ENCODE assay signal across 25 mouse cellular contexts in genomic region chr17:71081986-71082385, GRCm38 (mm10).
DNase-seq lines count a peak whose midpoint lies in the region; ATAC-seq and TF ChIP-seq lines count a peak whose summit lies in the region.
"Had no signal": no experiment of that assay in that cellular context is flagged by ENCODE, and none has a peak within 500 bp of the region (broad histone marks: within the 10 kb centered on the region; RNA-seq: fewer than 3 reads in every experiment).

No protein-coding gene starts in this region.

- peak; percentile 96 for DNase-seq in heart, adult 11 months
- DNase-seq in heart, embryonic 10.5 days (ENCODE audit: low spot score): no peak
- DNase-seq in liver, postnatal 0 days: no peak
- no peak for DNase-seq in layer of hippocampus, postnatal 14 days (ENCODE audit: low spot score in 2 of 2)
- no peak for DNase-seq in urinary bladder, postnatal 25 days (ENCODE audit: low spot score)
- DNase-seq: adrenal gland, postnatal 25 days; cerebellum, adult 11-12 months; cerebellum, postnatal 10 days; forebrain, postnatal 0 days; gastrocnemius, postnatal 36 days; kidney, postnatal 10 days; left cerebral cortex, postnatal 4 days; lung, adult 18-20 months; right cerebral cortex, postnatal 14 days; spleen, adult 18-20 months; thymus, postnatal 14 days had no signal

- no peak overlapping the region for H3K4me2 ChIP-seq in liver, postnatal 0 days (ENCODE audit: low read depth, low read length)
- H3K4me2 ChIP-seq in liver, embryonic 12.5 days: no peak overlapping the region
- H3K4me2 ChIP-seq: embryonic facial prominence, embryonic 12.5 days; heart, embryonic 11.5 days; limb, embryonic 15.5 days had no signal

- peak; percentile 23; the same call in 1 of the 2 replicates for ATAC-seq in liver, postnatal 0 days
- ATAC-seq in liver, embryonic 12.5 days: no peak
- peak; percentile 46 for ATAC-seq in granulocyte monocyte progenitor cell, adult 5-6 weeks (replicated peaks; ENCODE audit: poor library complexity, severe bottlenecking)
- ATAC-seq: forebrain, postnatal 0 days; hindbrain, embryonic 16.5 days; intestine, postnatal 0 days had no signal

- no peak overlapping the region for H3K9ac ChIP-seq in liver, postnatal 0 days (replicated peaks)
- H3K9ac ChIP-seq in liver, embryonic 12.5 days: no peak overlapping the region
- H3K9ac ChIP-seq: embryonic facial prominence, embryonic 12.5 days; forebrain, postnatal 0 days; limb, embryonic 15.5 days had no signal

- H3K4me3 ChIP-seq in heart, embryonic 10.5 days: no peak overlapping the region
- H3K4me3 ChIP-seq in liver, postnatal 0 days (ENCODE audit: low read depth, low read length): no peak overlapping the region
- H3K4me3 ChIP-seq in liver, embryonic 12.5 days: no peak overlapping the region
- H3K4me3 ChIP-seq: embryonic facial prominence, embryonic 12.5 days; hindbrain, embryonic 10.5 days; limb, embryonic 15.5 days; midbrain, embryonic 10.5 days had no signal

- H3K27ac ChIP-seq in heart, embryonic 10.5 days: no peak overlapping the region
- H3K27ac ChIP-seq in liver, postnatal 0 days (ENCODE audit: low read depth): no peak overlapping the region
- no peak overlapping the region for H3K27ac ChIP-seq in liver, embryonic 12.5 days
- H3K27ac ChIP-seq: embryonic facial prominence, embryonic 12.5 days; hindbrain, embryonic 10.5 days; limb, embryonic 15.5 days; midbrain, embryonic 10.5 days had no signal

- TF ChIP-seq EP300 in liver, postnatal 0 days (IDR thresholded peaks at IDR 0.05; ENCODE audit: low read depth): no peak

- H3K27me3 ChIP-seq in heart, embryonic 10.5 days (ENCODE audit: insufficient read depth, poor library complexity, severe bottlenecking): no peaks in the 10 kb centered on the region
- no peaks in the 10 kb centered on the region for H3K27me3 ChIP-seq in liver, postnatal 0 days (ENCODE audit: insufficient read depth, low read length)
- no peaks in the 10 kb centered on the region for H3K27me3 ChIP-seq in liver, embryonic 12.5 days (replicated peaks)
- H3K27me3 ChIP-seq: embryonic facial prominence, embryonic 12.5 days; limb, embryonic 15.5 days had no signal

- no peak for TF ChIP-seq CTCF in liver, postnatal 0 days (IDR thresholded peaks at IDR 0.05; ENCODE audit: low read depth)

- peaks cover 72% of the 10 kb centered on the region for H3K36me3 ChIP-seq in heart, embryonic 10.5 days
- H3K36me3 ChIP-seq in liver, postnatal 0 days (replicated peaks; ENCODE audit: insufficient read depth, low read length): no peaks in the 10 kb centered on the region
- no peaks in the 10 kb centered on the region for H3K36me3 ChIP-seq in liver, embryonic 12.5 days
- H3K36me3 ChIP-seq: embryonic facial prominence, embryonic 12.5 days; hindbrain, embryonic 10.5 days; limb, embryonic 15.5 days; midbrain, embryonic 10.5 days had no signal

- H3K9me3 ChIP-seq in heart, embryonic 10.5 days: no peaks in the 10 kb centered on the region
- H3K9me3 ChIP-seq in liver, postnatal 0 days (ENCODE audit: low read length): no peaks in the 10 kb centered on the region
- no peaks in the 10 kb centered on the region for H3K9me3 ChIP-seq in liver, embryonic 12.5 days (replicated peaks)
- H3K9me3 ChIP-seq: embryonic facial prominence, embryonic 12.5 days; hindbrain, embryonic 10.5 days; limb, embryonic 15.5 days; midbrain, embryonic 10.5 days had no signal

- peaks cover 3% of the 10 kb centered on the region; the same call in 1 of the 2 replicates for H3K4me1 ChIP-seq in heart, embryonic 10.5 days
- no peaks in the 10 kb centered on the region for H3K4me1 ChIP-seq in liver, postnatal 0 days (ENCODE audit: insufficient read depth)
- peaks cover 4% of the 10 kb centered on the region; the same call in 1 of the 2 replicates for H3K4me1 ChIP-seq in liver, embryonic 12.5 days
- H3K4me1 ChIP-seq: embryonic facial prominence, embryonic 12.5 days; hindbrain, embryonic 10.5 days; limb, embryonic 15.5 days had no signal

- 62% methylated on average over 7 of the region's 7 CpGs for WGBS in heart, embryonic 10.5 days
- WGBS in liver, postnatal 0 days (ENCODE audit: insufficient replicate concordance): 59% methylated on average over 7 of the region's 7 CpGs
- 59% methylated on average over 7 of the region's 7 CpGs for WGBS in liver, embryonic 12.5 days (ENCODE audit: insufficient replicate concordance)
